22 mouse cellular contexts compared by ENCODE assay signal in the genomic region with DNA sequence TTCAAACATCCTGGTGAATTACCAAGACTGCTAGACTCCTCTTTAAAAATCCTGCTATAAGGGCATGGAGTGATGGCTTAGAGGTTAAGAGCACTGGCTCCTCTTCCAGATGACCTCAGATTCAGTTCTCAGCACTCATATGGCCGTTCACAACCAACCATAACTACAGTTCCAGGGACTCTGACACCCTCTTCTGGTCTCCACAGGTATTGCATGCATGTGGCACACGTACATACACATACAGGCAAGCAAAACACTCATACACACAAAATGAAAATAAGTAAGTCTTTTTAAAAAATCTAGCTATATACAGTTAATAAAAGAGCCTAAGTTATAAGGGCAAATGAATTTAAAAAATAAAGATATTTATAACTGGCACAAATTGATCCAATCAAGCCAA.
DNase-seq lines count a peak whose midpoint lies in the region; ATAC-seq and TF ChIP-seq lines count a peak whose summit lies in the region.
"Had no signal": no experiment of that assay in that cellular context is flagged by ENCODE, and none has a peak within 500 bp of the region (broad histone marks: within the 10 kb centered on the region; RNA-seq: fewer than 3 reads in every experiment).

No protein-coding gene starts in this region.

- no peak for DNase-seq in gastrocnemius, adult 2 months
- no peak for DNase-seq in gastrocnemius, postnatal 4 days (ENCODE audit: low spot score in 2 of 2)
- no peak for DNase-seq in liver, postnatal 0 days
- DNase-seq in liver, embryonic 11.5 days (ENCODE audit: low spot score), result no peak
- DNase-seq in brain, embryonic 14.5 days (ENCODE audit: low read depth), result no peak
- no peak for DNase-seq in adrenal gland, postnatal 14 days
- no peak for DNase-seq in thymus, postnatal 4 days
- DNase-seq: adrenal gland, postnatal 25 days; cerebellum, adult 2 months; heart, adult 18-20 months; heart, postnatal 4 days; kidney, adult 18-20 months; kidney, postnatal 10 days; right cerebral cortex, postnatal 25 days; thymus, adult 2 months had no signal

- no peak overlapping the region for H3K4me2 ChIP-seq in liver, postnatal 0 days (ENCODE audit: low read depth, low read length)
- H3K4me2 ChIP-seq in liver, embryonic 11.5 days, result no peak overlapping the region
- H3K4me2 ChIP-seq: limb, embryonic 12.5 days; liver, embryonic 15.5 days; stomach, embryonic 15.5 days had no signal

- no peaks in the 10 kb centered on the region for H3K27me3 ChIP-seq in liver, postnatal 0 days (ENCODE audit: insufficient read depth, low read length)
- no peaks in the 10 kb centered on the region for H3K27me3 ChIP-seq in liver, embryonic 11.5 days (replicated peaks; ENCODE audit: control insufficient read depth, insufficient read depth, low read length)
- H3K27me3 ChIP-seq in E14TG2a.4 (ENCODE audit: insufficient read depth, low read length), result peaks cover 3% of the 10 kb centered on the region; the same call in 1 of the 2 replicates
- H3K27me3 ChIP-seq: limb, embryonic 12.5 days; liver, embryonic 15.5 days; stomach, embryonic 15.5 days had no signal

- no peak overlapping the region for H3K9ac ChIP-seq in liver, postnatal 0 days (replicated peaks)
- no peak overlapping the region for H3K9ac ChIP-seq in liver, embryonic 11.5 days (ENCODE audit: low read depth, low read length)
- H3K9ac ChIP-seq: limb, embryonic 12.5 days; liver, embryonic 15.5 days; stomach, embryonic 15.5 days had no signal

- H3K36me3 ChIP-seq in liver, postnatal 0 days (replicated peaks; ENCODE audit: insufficient read depth, low read length), result no peaks in the 10 kb centered on the region
- no peaks in the 10 kb centered on the region for H3K36me3 ChIP-seq in liver, embryonic 11.5 days (ENCODE audit: control insufficient read depth, insufficient read depth, low read length)
- H3K36me3 ChIP-seq in E14TG2a.4 (ENCODE audit: insufficient read depth, low read length), result no peaks in the 10 kb centered on the region
- H3K36me3 ChIP-seq: forebrain, embryonic 10.5 days; limb, embryonic 12.5 days; liver, embryonic 15.5 days; stomach, embryonic 15.5 days had no signal

- H3K27ac ChIP-seq in gastrocnemius, adult 2 months, result no peak overlapping the region
- H3K27ac ChIP-seq in liver, postnatal 0 days (ENCODE audit: low read depth), result no peak overlapping the region
- no peak overlapping the region for H3K27ac ChIP-seq in liver, embryonic 11.5 days (ENCODE audit: low read depth, low read length)
- H3K27ac ChIP-seq: forebrain, embryonic 10.5 days; limb, embryonic 12.5 days; liver, embryonic 15.5 days; stomach, embryonic 15.5 days had no signal

- H3K4me3 ChIP-seq in gastrocnemius, adult 2 months, result no peak overlapping the region
- no peak overlapping the region for H3K4me3 ChIP-seq in liver, postnatal 0 days (ENCODE audit: low read depth, low read length)
- H3K4me3 ChIP-seq in liver, embryonic 11.5 days (ENCODE audit: low read depth, low read length), result no peak overlapping the region
- H3K4me3 ChIP-seq in E14TG2a.4 (replicated peaks; ENCODE audit: low read length), result no peak overlapping the region
- H3K4me3 ChIP-seq: forebrain, embryonic 10.5 days; limb, embryonic 12.5 days; liver, embryonic 15.5 days; stomach, embryonic 15.5 days had no signal

- no peak for TF ChIP-seq EP300 in liver, postnatal 0 days (IDR thresholded peaks at IDR 0.05; ENCODE audit: low read depth)

- intact Hi-C loops in gastrocnemius, adult 2 months (cut with DNase I), result loop anchor here (5.0 kb wide), 1 partner anchor 71 kb away; no protein-coding TSS in a partner anchor

- no peak for ATAC-seq in liver, postnatal 0 days
- no peak for ATAC-seq in liver, embryonic 11.5 days (replicated peaks; ENCODE audit: low FRiP score)
- ATAC-seq: hindbrain, embryonic 16.5 days; Patski had no signal

- TF ChIP-seq CTCF in gastrocnemius, adult 2 months (IDR thresholded peaks at IDR 0.05), result peak; percentile 39
- TF ChIP-seq CTCF in liver, postnatal 0 days (IDR thresholded peaks at IDR 0.05; ENCODE audit: low read depth), result peak; percentile 37
- peak; percentile 64 for TF ChIP-seq CTCF in E14TG2a.4 (conservative IDR thresholded peaks at IDR 0.05; ENCODE audit: low read length)
- peak; percentile 24; the same call in 1 of the 2 replicates for TF ChIP-seq CTCF in brain, embryonic 14.5 days (IDR thresholded peaks at IDR 0.05; ENCODE audit: borderline replicate concordance, extremely low read depth, insufficient read depth, insufficient read length)

- no peak for TF ChIP-seq POLR2A in brain, embryonic 14.5 days (IDR thresholded peaks at IDR 0.05; ENCODE audit: borderline replicate concordance, extremely low read depth, insufficient read depth, insufficient read length, poor library complexity, severe bottlenecking)

- H3K4me1 ChIP-seq in liver, postnatal 0 days (ENCODE audit: insufficient read depth), result no peaks in the 10 kb centered on the region
- H3K4me1 ChIP-seq in liver, embryonic 11.5 days (replicated peaks; ENCODE audit: control insufficient read depth, insufficient read depth, low read length), result no peaks in the 10 kb centered on the region
- no peaks in the 10 kb centered on the region for H3K4me1 ChIP-seq in E14TG2a.4 (replicated peaks; ENCODE audit: low read depth, low read length)
- H3K4me1 ChIP-seq: liver, embryonic 15.5 days; stomach, embryonic 15.5 days had no signal

- 65% methylated on average over 2 of the region's 2 CpGs for WGBS in liver, postnatal 0 days (ENCODE audit: insufficient replicate concordance)
- 76% methylated on average over 2 of the region's 2 CpGs for WGBS in liver, embryonic 11.5 days

- no peaks in the 10 kb centered on the region for H3K9me3 ChIP-seq in liver, postnatal 0 days (ENCODE audit: low read length)
- no peaks in the 10 kb centered on the region for H3K9me3 ChIP-seq in liver, embryonic 11.5 days (ENCODE audit: control insufficient read depth, low read length)
- peaks cover 7% of the 10 kb centered on the region for H3K9me3 ChIP-seq in E14TG2a.4 (ENCODE audit: low read length)
- H3K9me3 ChIP-seq: forebrain, embryonic 10.5 days; liver, embryonic 15.5 days; stomach, embryonic 15.5 days had no signal
